Mouse (Mus musculus) liver, adult 2 months (tissue): ENCODE data around the gene Siva1.

Experiments
- CTCF ChIP-seq: fragments of 200-500 bp; IDR thresholded peaks from 2 replicates; pipeline ENCODE4 v1.5.1; 2011; ENCODE audit warnings: low read depth, low read length, control low read depth
- POLR2A ChIP-seq: fragments of 200-500 bp; IDR thresholded peaks from 2 replicates; pipeline ENCODE4 v1.6.1; 2011; ENCODE audit warnings: low read length, control low read depth; ENCODE audit not compliant: insufficient read depth; ENCODE audit errors: extremely low read depth

GRCm38 (mm10) chr12:112630029-112630428 is 14.4 kb upstream of the Siva1 start:
- TF ChIP-seq CTCF (no peak), POLR2A (no peak)
